Mouse (Mus musculus) olfactory bulb, adult 2 months (tissue): ENCODE results near the gene Mzf1. TPM values are rescaled to one million over a fixed set of nuclear protein-coding genes. Genes with fewer than 3 reads are reported as not detected.

ENCODE experiments used
- H3K27ac ChIP-seq: fragments of 200-500 bp; 2 replicates; pipeline ENCODE4 v1.5.1; 2012; ENCODE audit warnings: low read depth, low read length; ENCODE audit not compliant: insufficient read depth
- H3K4me1 ChIP-seq: fragments of 200-500 bp; 2 replicates; pipeline ENCODE4 v1.6.1; 2012; ENCODE audit warnings: low read length; ENCODE audit not compliant: control insufficient read depth, insufficient read depth
- H3K4me3 ChIP-seq: fragments of 200-500 bp; 2 replicates; pipeline ENCODE4 v1.5.1; 2012; ENCODE audit warnings: mild to moderate bottlenecking, low read depth, low read length, moderate library complexity; ENCODE audit not compliant: insufficient read depth
- CTCF ChIP-seq: fragments of 200-500 bp; IDR thresholded peaks from 2 replicates; pipeline ENCODE4 v1.5.1; 2012; ENCODE audit warnings: low read depth, mild to moderate bottlenecking, low read length, moderate library complexity; ENCODE audit not compliant: insufficient read depth
- POLR2A ChIP-seq: fragments of 200-500 bp; IDR thresholded peaks from 2 replicates; pipeline ENCODE4 v1.6.1; 2012; ENCODE audit warnings: mild to moderate bottlenecking, low read depth, low read length, moderate library complexity; ENCODE audit not compliant: insufficient read depth
- WGBS: fragments of 180-500 bp; shearing (Covaris S2); methylation state at CpG from one replicate; pipeline ENCODE4 v1.1.7; 2018; 5-methylcytosine and 5-hydroxymethylcytosine counted together
- polyA plus RNA-seq: library from polyadenylated mRNA; stranded (reverse); fragments of >200 nt; gene quantifications from 2 replicates; pipeline ENCODE4 v1.2.4, GENCODE M21; 2012; ENCODE audit warnings: low replicate concordance; ENCODE audit not compliant: missing spikeins, insufficient read depth, insufficient read length

Gene Mzf1
- polyA plus RNA-seq, 1 experiment, result not detected

GRCm38 (mm10) chr7:13036806-13037205 lies 17.8 kb downstream of the Mzf1 start:
- 38% methylated on average over 4 of the region's 4 CpGs for WGBS
- no peak for TF ChIP-seq CTCF
- TF ChIP-seq POLR2A, result no peak
- Histone ChIP-seq H3K4me3 (peak overlapping the region; percentile 80), H3K4me1 (peaks cover 17% of the 10 kb centered on the region), H3K27ac (peak overlapping the region; percentile 60; the same call in 1 of the 2 replicates)

- Histone ChIP-seq H3K4me3 (no peak overlapping the region), H3K27ac (no peak overlapping the region), H3K4me1 (peaks cover 17% of the 10 kb centered on the region)
- 68% methylated on average over 17 of the region's 17 CpGs for WGBS
- TF ChIP-seq POLR2A (no peak), CTCF (no peak)
These were observed 19.2 kb downstream of the Mzf1 start for GRCm38 (mm10) chr7:13035211-13035855.

GRCm38 (mm10) chr7:13034148-13034977 lies 20.2 kb downstream of the Mzf1 start, which contains the start of gene Chmp2a:
TSS of gene Chmp2a (minus strand) at chr7:13034807.
- H3K4me3 ChIP-seq, result peak within 1 kb of the TSS; percentile 88
- H3K4me1 ChIP-seq, result peaks cover 17% of the 10 kb centered on the region
- TF ChIP-seq CTCF (no peak), POLR2A (peak; percentile 72)
- H3K27ac ChIP-seq, result peak within 1 kb of the TSS; percentile 87
- under 1% methylated on average over 45 of the region's 45 CpGs for WGBS

- Histone ChIP-seq H3K4me3 (peak overlapping the region; percentile 88), H3K4me1 (peaks cover 13% of the 10 kb centered on the region), H3K27ac (peak overlapping the region; percentile 87)
- 43% methylated on average over 13 of the region's 13 CpGs for WGBS
- TF ChIP-seq CTCF, result no peak
- TF ChIP-seq POLR2A, result no peak
These were observed 21.0 kb downstream of the Mzf1 start for GRCm38 (mm10) chr7:13033451-13034147.

GRCm38 (mm10) chr7:13032541-13032940 lies 22.0 kb downstream of the Mzf1 start:
- Histone ChIP-seq H3K4me3 (no peak overlapping the region), H3K27ac (no peak overlapping the region), H3K4me1 (peaks cover 13% of the 10 kb centered on the region)
- no peak for TF ChIP-seq CTCF
- TF ChIP-seq POLR2A, result no peak
- WGBS, result 91% methylated on average over 7 of the region's 7 CpGs

GRCm38 (mm10) chr7:13031983-13032382 lies 22.6 kb downstream of the Mzf1 start:
- Histone ChIP-seq H3K4me1 (peaks cover 13% of the 10 kb centered on the region), H3K4me3 (no peak overlapping the region), H3K27ac (no peak overlapping the region)
- TF ChIP-seq CTCF, result no peak
- no peak for TF ChIP-seq POLR2A
- 75% methylated on average over 2 of the region's 2 CpGs for WGBS

- Histone ChIP-seq H3K27ac (no peak overlapping the region), H3K4me1 (peaks cover 13% of the 10 kb centered on the region), H3K4me3 (no peak overlapping the region)
- 67% methylated on average over 5 of the region's 5 CpGs for WGBS
- TF ChIP-seq CTCF (no peak), POLR2A (no peak)
These were observed 23.5 kb downstream of the Mzf1 start for GRCm38 (mm10) chr7:13031069-13031468.

- Histone ChIP-seq H3K27ac (no peak overlapping the region), H3K4me3 (no peak overlapping the region), H3K4me1 (peaks cover 7% of the 10 kb centered on the region)
- no peak for TF ChIP-seq POLR2A
- TF ChIP-seq CTCF, result no peak
- 87% methylated on average over 4 of the region's 4 CpGs for WGBS
These were observed 25.6 kb downstream of the Mzf1 start for GRCm38 (mm10) chr7:13028986-13029385.
